Mouse (Mus musculus): ENCODE measurements at regions not wholly inside any gene's neighbourhood (a gene's known extent, or its start where the extent isn't known, plus 50 kb on each side); places are given as distances from the start of the nearest gene placed in this dataset.
A peak's percentile ranks its signal among the peaks of the same experiment; 100 is the strongest.

DNA sequence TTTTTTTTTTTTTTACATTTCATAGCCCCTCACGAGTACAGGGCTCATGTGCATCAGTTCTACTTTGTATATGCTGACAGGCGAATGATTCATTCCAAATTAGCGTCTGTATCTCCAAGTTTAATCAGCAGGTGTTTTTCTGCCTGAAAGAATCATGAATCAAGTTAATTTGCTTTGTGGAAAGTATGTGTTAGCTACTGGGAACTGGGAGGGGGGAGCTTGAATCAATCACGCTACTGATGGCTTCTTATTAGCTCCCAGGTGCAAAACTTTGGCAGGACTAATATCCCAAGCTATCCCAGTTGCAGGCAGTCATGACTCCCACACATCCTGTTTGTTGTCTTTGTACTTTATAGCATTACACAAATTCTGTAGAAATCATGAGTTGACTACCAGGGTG is 165.7 kb downstream of the Postn start:
- intact Hi-C loops (cut with DNase I), result no loop called here
- Histone ChIP-seq H3K27ac (no peak overlapping the region), H3K27me3 (ENCODE audit: control insufficient read depth, insufficient read depth, low read length) (no peaks in the 10 kb centered on the region), H3K4me3 (no peak overlapping the region), H3K79me2 (replicated peaks; ENCODE audit: control insufficient read depth, insufficient read depth, low read length) (no peaks in the 10 kb centered on the region), H3K4me1 (ENCODE audit: control insufficient read depth, insufficient read depth, low read length) (no peaks in the 10 kb centered on the region), H3K36me3 (ENCODE audit: control insufficient read depth, insufficient read depth, low read length) (no peaks in the 10 kb centered on the region), H3K9ac (ENCODE audit: low read depth, low read length) (no peak overlapping the region)
- WGBS, result 76% methylated on average over 4 of the region's 4 CpGs
- TF ChIP-seq CTCF (IDR thresholded peaks at IDR 0.05) (no peak), EP300 (IDR thresholded peaks at IDR 0.05; ENCODE audit: insufficient read depth, low read depth, low read length) (no peak), POLR2A (IDR thresholded peaks at IDR 0.05; ENCODE audit: insufficient read depth, low read depth, low read length) (no peak)
- no peak for DNase-seq

DNA sequence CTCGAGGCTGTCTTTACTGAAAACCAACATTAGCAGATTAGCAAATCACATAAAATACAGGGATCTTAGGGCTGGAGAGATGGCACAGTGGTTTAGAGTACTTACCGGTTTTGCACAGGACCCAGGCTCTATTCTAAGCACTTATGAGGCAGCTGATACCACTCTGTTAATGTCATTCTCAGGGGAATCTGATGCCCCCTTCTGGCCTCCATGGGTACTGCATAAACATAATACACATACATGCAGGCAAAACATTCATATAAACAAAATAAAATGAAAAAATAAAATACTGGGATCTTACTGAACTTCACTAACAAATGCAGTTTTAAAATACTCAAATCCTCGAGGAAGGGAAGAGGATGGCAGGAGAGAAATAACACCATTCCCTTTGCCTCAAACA is 164.3 kb upstream of the Supt20 start:
- Histone ChIP-seq H3K9ac (ENCODE audit: low read depth, low read length) (no peak overlapping the region), H3K27ac (no peak overlapping the region), H3K27me3 (ENCODE audit: control insufficient read depth, insufficient read depth, low read length) (no peaks in the 10 kb centered on the region), H3K4me1 (ENCODE audit: control insufficient read depth, insufficient read depth, low read length) (no peaks in the 10 kb centered on the region), H3K4me3 (no peak overlapping the region), H3K36me3 (ENCODE audit: control insufficient read depth, insufficient read depth, low read length) (no peaks in the 10 kb centered on the region), H3K79me2 (replicated peaks; ENCODE audit: control insufficient read depth, insufficient read depth, low read length) (no peaks in the 10 kb centered on the region)
- no peak for DNase-seq
- intact Hi-C loops (cut with DNase I), result loop anchor here (1.0 kb wide), 1 partner anchor 171 kb away; no protein-coding TSS in a partner anchor
- WGBS, result 72% methylated on average over 3 of the region's 3 CpGs
- TF ChIP-seq CTCF (IDR thresholded peaks at IDR 0.05) (peak; percentile 50), EP300 (IDR thresholded peaks at IDR 0.05; ENCODE audit: insufficient read depth, low read depth, low read length) (no peak)

DNA sequence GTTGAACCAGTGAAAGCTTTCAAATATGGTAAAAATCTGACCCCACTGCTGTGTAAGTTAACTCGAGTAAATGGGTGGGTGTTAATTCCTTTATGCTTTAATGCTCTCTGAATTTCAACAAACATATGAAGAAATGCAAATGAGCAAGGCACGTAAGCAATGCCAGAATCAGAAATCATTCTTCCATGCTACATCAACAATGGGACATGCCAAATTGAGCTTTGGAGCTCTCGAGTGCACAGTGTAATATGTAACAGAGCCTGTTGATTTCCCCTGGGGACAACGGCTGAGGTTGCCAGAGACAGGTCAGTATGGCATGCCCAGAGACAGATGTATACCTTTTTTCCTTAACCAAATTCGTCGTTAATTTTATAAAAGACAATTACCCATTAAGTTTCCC is 162.4 kb upstream of the Supt20 start:
- Histone ChIP-seq H3K27ac (no peak overlapping the region), H3K9ac (ENCODE audit: low read depth, low read length) (no peak overlapping the region), H3K36me3 (ENCODE audit: control insufficient read depth, insufficient read depth, low read length) (no peaks in the 10 kb centered on the region), H3K79me2 (replicated peaks; ENCODE audit: control insufficient read depth, insufficient read depth, low read length) (no peaks in the 10 kb centered on the region), H3K4me1 (ENCODE audit: control insufficient read depth, insufficient read depth, low read length) (no peaks in the 10 kb centered on the region; the same call in 1 of the 2 replicates), H3K27me3 (ENCODE audit: control insufficient read depth, insufficient read depth, low read length) (no peaks in the 10 kb centered on the region), H3K4me3 (no peak overlapping the region)
- TF ChIP-seq EP300 (IDR thresholded peaks at IDR 0.05; ENCODE audit: insufficient read depth, low read depth, low read length) (no peak), CTCF (IDR thresholded peaks at IDR 0.05) (no peak), POLR2A (IDR thresholded peaks at IDR 0.05; ENCODE audit: insufficient read depth, low read depth, low read length) (no peak)
- intact Hi-C loops (cut with DNase I), result no loop called here
- 78% methylated on average over 6 of the region's 6 CpGs for WGBS
- DNase-seq, result no peak

DNA sequence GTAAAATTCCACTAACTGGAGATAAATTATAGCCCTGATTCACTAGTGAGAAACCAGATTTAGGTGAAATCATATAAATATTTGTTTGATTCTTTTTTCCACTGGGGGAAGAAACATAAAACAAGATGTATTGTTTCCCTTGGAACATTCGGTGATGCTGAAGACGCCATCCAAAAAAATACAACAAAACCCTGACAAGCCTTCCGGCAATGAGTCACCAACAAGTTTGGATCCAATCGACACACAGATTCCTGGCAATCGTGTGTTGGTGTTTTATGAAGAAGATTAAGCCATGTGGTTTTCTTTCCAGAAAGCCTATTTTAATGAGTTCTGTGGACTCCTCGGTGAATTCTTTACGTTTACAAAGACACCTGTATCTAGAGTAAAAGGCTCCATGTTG is 157.2 kb upstream of the Supt20 start:
- peak overlapping the region; percentile 4; the same call in 1 of the 2 replicates for H3K27ac ChIP-seq
- intact Hi-C loops (cut with DNase I), result no loop called here
- no peak overlapping the region for H3K4me3 ChIP-seq
- H3K36me3 ChIP-seq (ENCODE audit: control insufficient read depth, insufficient read depth, low read length), result no peaks in the 10 kb centered on the region
- WGBS, result 64% methylated on average over 7 of the region's 7 CpGs
- no peak for TF ChIP-seq EP300 (IDR thresholded peaks at IDR 0.05; ENCODE audit: insufficient read depth, low read depth, low read length)
- TF ChIP-seq CTCF (IDR thresholded peaks at IDR 0.05), result no peak
- no peak for TF ChIP-seq POLR2A (IDR thresholded peaks at IDR 0.05; ENCODE audit: insufficient read depth, low read depth, low read length)
- H3K4me1 ChIP-seq (ENCODE audit: control insufficient read depth, insufficient read depth, low read length), result no peaks in the 10 kb centered on the region; the same call in 1 of the 2 replicates
- DNase-seq, result no peak
- H3K79me2 ChIP-seq (replicated peaks; ENCODE audit: control insufficient read depth, insufficient read depth, low read length), result no peaks in the 10 kb centered on the region
- no peaks in the 10 kb centered on the region for H3K27me3 ChIP-seq (ENCODE audit: control insufficient read depth, insufficient read depth, low read length)
- no peak overlapping the region for H3K9ac ChIP-seq (ENCODE audit: low read depth, low read length)

DNA sequence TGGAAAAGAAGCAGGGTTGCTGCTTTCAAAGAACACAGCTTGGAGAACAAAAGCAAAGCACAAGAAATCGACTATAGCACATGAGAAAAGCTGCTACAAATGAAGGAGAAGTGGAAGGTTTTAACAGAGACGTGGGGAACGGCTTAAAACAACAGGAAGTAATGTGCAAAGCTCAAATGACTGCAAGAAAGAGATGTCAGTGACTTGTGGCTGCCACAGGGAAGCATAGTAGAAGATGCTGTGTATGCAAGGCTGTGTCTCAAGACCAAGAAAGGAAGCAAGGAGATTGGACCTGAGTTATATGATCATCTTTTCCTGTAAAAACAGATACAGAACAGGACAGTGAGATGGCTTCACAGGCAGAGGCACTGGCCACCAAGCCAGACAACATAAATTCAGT is 154.6 kb upstream of the Supt20 start:
- Histone ChIP-seq H3K36me3 (ENCODE audit: control insufficient read depth, insufficient read depth, low read length) (no peaks in the 10 kb centered on the region), H3K4me3 (no peak overlapping the region), H3K27ac (no peak overlapping the region), H3K79me2 (replicated peaks; ENCODE audit: control insufficient read depth, insufficient read depth, low read length) (no peaks in the 10 kb centered on the region), H3K27me3 (ENCODE audit: control insufficient read depth, insufficient read depth, low read length) (no peaks in the 10 kb centered on the region), H3K4me1 (ENCODE audit: control insufficient read depth, insufficient read depth, low read length) (no peaks in the 10 kb centered on the region; the same call in 1 of the 2 replicates), H3K9ac (ENCODE audit: low read depth, low read length) (no peak overlapping the region)
- TF ChIP-seq EP300 (IDR thresholded peaks at IDR 0.05; ENCODE audit: insufficient read depth, low read depth, low read length) (no peak), POLR2A (IDR thresholded peaks at IDR 0.05; ENCODE audit: insufficient read depth, low read depth, low read length) (no peak), CTCF (IDR thresholded peaks at IDR 0.05) (no peak)
- intact Hi-C loops (cut with DNase I), result no loop called here
- 23% methylated on average over 3 of the region's 3 CpGs for WGBS
- no peak for DNase-seq

DNA sequence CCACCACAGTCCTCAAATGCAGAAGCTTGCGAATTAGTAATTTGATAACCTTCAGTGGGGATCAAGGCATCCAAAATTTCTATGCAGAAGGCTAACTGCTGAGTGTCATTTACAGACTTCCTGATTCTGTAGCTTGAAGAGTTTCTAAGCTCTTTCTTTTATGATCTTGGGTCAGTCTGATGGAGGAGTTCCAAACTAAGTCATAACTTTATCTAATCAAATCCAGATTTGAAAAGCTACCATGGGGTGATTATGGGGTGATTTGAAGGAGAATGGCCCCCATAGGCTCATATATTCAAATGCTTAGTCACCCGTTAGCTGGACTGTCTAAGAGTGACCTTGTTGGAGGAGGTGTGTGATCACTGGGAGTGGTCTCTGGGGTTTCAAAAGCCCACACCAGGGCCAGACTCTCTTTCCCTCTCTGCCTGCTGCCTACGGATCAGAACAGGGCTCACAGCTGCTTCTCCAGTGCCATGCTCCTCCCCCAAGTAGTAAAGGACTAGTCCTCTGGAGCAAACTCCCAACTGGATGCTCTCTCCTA is 152.0 kb upstream of the Supt20 start:
- WGBS, result 74% methylated on average over 3 of the region's 3 CpGs
- Histone ChIP-seq H3K79me2 (replicated peaks; ENCODE audit: control insufficient read depth, insufficient read depth, low read length) (no peaks in the 10 kb centered on the region), H3K4me1 (ENCODE audit: control insufficient read depth, insufficient read depth, low read length) (no peaks in the 10 kb centered on the region), H3K36me3 (ENCODE audit: control insufficient read depth, insufficient read depth, low read length) (no peaks in the 10 kb centered on the region), H3K9ac (ENCODE audit: low read depth, low read length) (no peak overlapping the region), H3K4me3 (no peak overlapping the region), H3K27me3 (ENCODE audit: control insufficient read depth, insufficient read depth, low read length) (no peaks in the 10 kb centered on the region), H3K27ac (no peak overlapping the region)
- intact Hi-C loops (cut with DNase I), result no loop called here
- TF ChIP-seq POLR2A (IDR thresholded peaks at IDR 0.05; ENCODE audit: insufficient read depth, low read depth, low read length) (no peak), EP300 (IDR thresholded peaks at IDR 0.05; ENCODE audit: insufficient read depth, low read depth, low read length) (no peak), CTCF (IDR thresholded peaks at IDR 0.05) (no peak)
- DNase-seq, result no peak
